Comparison of ENCODE assay signal across 28 mouse cellular contexts in the genomic region with DNA sequence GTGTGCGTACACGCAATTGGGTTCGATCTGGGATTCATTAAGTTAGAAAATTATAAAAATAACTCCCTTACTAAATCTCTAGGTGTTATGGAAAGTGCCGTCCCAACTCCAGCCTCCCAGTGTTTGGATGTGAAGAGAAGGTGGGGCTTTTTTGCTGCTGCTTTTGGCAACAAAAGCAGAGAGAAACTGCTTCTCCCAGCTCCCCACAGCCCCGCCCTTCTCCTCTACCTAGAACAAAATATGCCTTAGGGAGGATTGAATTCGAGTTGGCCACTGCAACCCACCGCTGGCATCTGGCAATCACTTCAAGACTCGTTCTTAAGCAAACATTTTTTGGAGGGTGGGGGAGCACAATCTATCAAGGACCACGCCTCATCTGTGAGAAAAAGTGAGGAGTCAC. TPM values are rescaled to one million over a fixed set of nuclear protein-coding genes. Genes with fewer than 3 reads are reported as not detected.
DNase-seq lines count a peak whose midpoint lies in the region; ATAC-seq and TF ChIP-seq lines count a peak whose summit lies in the region.
"Had no signal": no experiment of that assay in that cellular context is flagged by ENCODE, and none has a peak within 500 bp of the region (broad histone marks: within the 10 kb centered on the region; RNA-seq: fewer than 3 reads in every experiment).

No protein-coding gene starts in this region.

- no peaks in the 10 kb centered on the region for H3K36me3 ChIP-seq in kidney, embryonic 14.5 days (ENCODE audit: control insufficient read depth, insufficient read depth, low read length)
- no peaks in the 10 kb centered on the region for H3K36me3 ChIP-seq in embryonic facial prominence, embryonic 15.5 days
- no peaks in the 10 kb centered on the region for H3K36me3 ChIP-seq in limb, embryonic 15.5 days
- H3K36me3 ChIP-seq: embryonic facial prominence, embryonic 13.5 days; heart, embryonic 12.5 days; heart, embryonic 15.5 days; hindbrain, embryonic 13.5 days had no signal

- no peak overlapping the region for H3K4me2 ChIP-seq in kidney, embryonic 14.5 days (replicated peaks; ENCODE audit: low read depth, low read length)
- H3K4me2 ChIP-seq in embryonic facial prominence, embryonic 15.5 days (replicated peaks) = no peak overlapping the region
- H3K4me2 ChIP-seq in limb, embryonic 15.5 days = no peak overlapping the region
- H3K4me2 ChIP-seq: embryonic facial prominence, embryonic 13.5 days; heart, embryonic 12.5 days; heart, embryonic 15.5 days; hindbrain, embryonic 13.5 days had no signal

- H3K4me1 ChIP-seq in kidney, embryonic 14.5 days (ENCODE audit: control insufficient read depth, insufficient read depth, low read length) = peaks cover 19% of the 10 kb centered on the region
- 0 out of 2 replicates have a peak, but pooled peaks cover 6% of the 10 kb centered on the region for H3K4me1 ChIP-seq in embryonic facial prominence, embryonic 15.5 days
- H3K4me1 ChIP-seq in limb, embryonic 15.5 days = peaks cover 18% of the 10 kb centered on the region; the same call in 1 of the 2 replicates
- H3K4me1 ChIP-seq: hindbrain, embryonic 13.5 days had no signal

- H3K4me3 ChIP-seq in gastrocnemius, adult 2 months = no peak overlapping the region
- H3K4me3 ChIP-seq in kidney, embryonic 14.5 days (ENCODE audit: low read length) = no peak overlapping the region
- H3K4me3 ChIP-seq in embryonic facial prominence, embryonic 15.5 days (replicated peaks) = no peak overlapping the region
- H3K4me3 ChIP-seq in limb, embryonic 15.5 days = no peak overlapping the region
- H3K4me3 ChIP-seq: embryonic facial prominence, embryonic 13.5 days; heart, embryonic 12.5 days; heart, embryonic 15.5 days; hindbrain, embryonic 10.5 days; hindbrain, embryonic 13.5 days had no signal

- 83% methylated on average over 9 of the region's 9 CpGs for WGBS in kidney, embryonic 14.5 days
- WGBS in embryonic facial prominence, embryonic 15.5 days = 38% methylated on average over 9 of the region's 9 CpGs
- WGBS in limb, embryonic 15.5 days = 39% methylated on average over 9 of the region's 9 CpGs

- DNase-seq in gastrocnemius, adult 2 months = peak; percentile 31
- DNase-seq in gastrocnemius, adult 8-10 months (ENCODE audit: low spot score in 2 of 2) = no peak
- peak; percentile 27 for DNase-seq in kidney, adult 9 months
- DNase-seq in cerebellum, postnatal 14 days = no peak
- DNase-seq in layer of hippocampus, adult 18-20 months (ENCODE audit: low spot score in 2 of 2) = no peak
- DNase-seq: adrenal gland, postnatal 10 days; adrenal gland, postnatal 36 days; B cell, adult 2 months; cerebellum, adult 18-20 months; cerebellum, adult 9-10 months; cerebellum, postnatal 25 days; gastrocnemius, postnatal 25 days; heart, adult 18-20 months; heart, postnatal 10 days; heart, postnatal 36 days had no signal

- no peak for ATAC-seq in kidney, embryonic 14.5 days (ENCODE audit: low FRiP score, low TSS enrichment)
- no peak for ATAC-seq in embryonic facial prominence, embryonic 15.5 days (ENCODE audit: insufficient number of reproducible peaks, low FRiP score, low TSS enrichment, low read depth)
- ATAC-seq in limb, embryonic 15.5 days (ENCODE audit: insufficient number of reproducible peaks, low FRiP score, low TSS enrichment, low read depth) = 0 out of 2 replicates have a peak, but pooled peaks have one; percentile 40
- ATAC-seq: forebrain, embryonic 14.5 days; hindbrain, embryonic 16.5 days; Patski had no signal

- H3K27me3 ChIP-seq in kidney, embryonic 14.5 days (ENCODE audit: control insufficient read depth, insufficient read depth, low read length) = no peaks in the 10 kb centered on the region
- H3K27me3 ChIP-seq in embryonic facial prominence, embryonic 15.5 days = no peaks in the 10 kb centered on the region
- no peaks in the 10 kb centered on the region for H3K27me3 ChIP-seq in limb, embryonic 15.5 days
- H3K27me3 ChIP-seq: CH12.LX; embryonic facial prominence, embryonic 13.5 days; heart, embryonic 12.5 days; heart, embryonic 15.5 days; hindbrain, embryonic 13.5 days; Patski had no signal

- no peak overlapping the region for H3K9ac ChIP-seq in kidney, embryonic 14.5 days (ENCODE audit: low read depth, low read length)
- H3K9ac ChIP-seq in embryonic facial prominence, embryonic 15.5 days = no peak overlapping the region
- H3K9ac ChIP-seq in limb, embryonic 15.5 days = no peak overlapping the region
- H3K9ac ChIP-seq: embryonic facial prominence, embryonic 13.5 days; heart, embryonic 12.5 days; heart, embryonic 15.5 days; hindbrain, embryonic 13.5 days had no signal

- no peak overlapping the region for H3K27ac ChIP-seq in gastrocnemius, adult 2 months
- H3K27ac ChIP-seq in kidney, embryonic 14.5 days (ENCODE audit: low read depth, low read length) = no peak overlapping the region
- 0 out of 2 replicates have a peak overlapping the region, but pooled peaks have one; percentile 30 for H3K27ac ChIP-seq in embryonic facial prominence, embryonic 15.5 days (replicated peaks)
- H3K27ac ChIP-seq in limb, embryonic 15.5 days = peak overlapping the region; percentile 65
- H3K27ac ChIP-seq: embryonic facial prominence, embryonic 13.5 days; heart, embryonic 15.5 days; hindbrain, embryonic 10.5 days; hindbrain, embryonic 13.5 days had no signal

- intact Hi-C loops in gastrocnemius, adult 2 months (cut with DNase I) = no loop called here

- H3K9me3 ChIP-seq in kidney, embryonic 14.5 days (ENCODE audit: control insufficient read depth, low read length) = no peaks in the 10 kb centered on the region
- no peaks in the 10 kb centered on the region for H3K9me3 ChIP-seq in embryonic facial prominence, embryonic 15.5 days (replicated peaks)
- no peaks in the 10 kb centered on the region for H3K9me3 ChIP-seq in limb, embryonic 15.5 days
- H3K9me3 ChIP-seq: embryonic facial prominence, embryonic 13.5 days; G1E; heart, embryonic 12.5 days; heart, embryonic 15.5 days; hindbrain, embryonic 10.5 days; hindbrain, embryonic 13.5 days had no signal

- no peak for TF ChIP-seq CTCF in gastrocnemius, adult 2 months (IDR thresholded peaks at IDR 0.05)

RNA-seq across cellular contexts. Expression of gene Foxp1, which starts 47.5 kb away (rescaled TPM):
- total RNA-seq in gastrocnemius, adult 2 months (2021) = 10 to 100 TPM; 17.4 to 20.9 TPM
- 10 to 100 TPM; 10.0 to 15.5 (median 13.9) TPM for total RNA-seq in gastrocnemius, adult 8-10 months (2022)
- 58.5 and 67.4 TPM in 2 replicates for polyA plus RNA-seq in kidney, embryonic 14.5 days (2014; fragmentation: Nextera tagmentation; extraction: Ambion mirVana)
- polyA plus RNA-seq in embryonic facial prominence, embryonic 15.5 days (2015; fragmentation: Nextera tagmentation; extraction: Ambion mirVana) = 67.3 and 77.5 TPM in 2 replicates
- 119 and 142 TPM in 2 replicates for polyA plus RNA-seq in limb, embryonic 15.5 days (2015; fragmentation: Nextera tagmentation; extraction: Ambion mirVana)
- 100 to 1,000 TPM in 1 of 2 experiments, 10 to 100 TPM in 1; 94.3 to 100 TPM for total RNA-seq in layer of hippocampus, adult 18-20 months (2021)

Comparison
In these comparisons a context has a peak if more than half of its experiments do, and no peak if none do; other contexts are left out.
1. DNase-seq: peak in gastrocnemius, adult 2 months (single experiment) and kidney, adult 9 months (single experiment); none in gastrocnemius, adult 8-10 months (0 of 2), cerebellum, postnatal 14 days (0 of 2) and layer of hippocampus, adult 18-20 months (0 of 2).
2. H3K27ac ChIP-seq: peak in embryonic facial prominence, embryonic 15.5 days (single experiment) and limb, embryonic 15.5 days (single experiment); none in gastrocnemius, adult 2 months (single experiment) and kidney, embryonic 14.5 days (single experiment).
3. RNA of gene Foxp1, which starts 47.5 kb away (total RNA-seq): 94.3 to 100 TPM in layer of hippocampus, adult 18-20 months; 17.4 to 20.9 TPM in gastrocnemius, adult 2 months and 10.0 to 15.5 TPM in gastrocnemius, adult 8-10 months; every median in the first group is over 4 times any median in the second.